Mouse (Mus musculus) kidney, postnatal 36 days (tissue): ENCODE results near the gene Sult5a1.
A peak's percentile ranks its signal among the peaks of the same experiment; 100 is the strongest.
"Not testable (repeated sequence)": the region's sequence is repeated elsewhere in the genome, so short reads cannot be mapped to it uniquely, and the experiment has no call there.

Experiments used
- DNase-seq, 2 experiments: peaks; one replicate each; pipeline ENCODE4 v3.0.0; 2021 to 2022; ENCODE audit warnings: mixed read lengths in 2 of 2

Sult5a1 gene

GRCm38 (mm10) chr8:123134149-123134713 lies 23.9 kb downstream of the Sult5a1 start:
- DNase-seq: no peak

GRCm38 (mm10) chr8:123132953-123133352 lies 25.2 kb downstream of the Sult5a1 start:
- DNase-seq: no peak

GRCm38 (mm10) chr8:123131041-123131440 lies 27.1 kb downstream of the Sult5a1 start:
- DNase-seq: peak in 1 of 2 experiments; percentile 15

GRCm38 (mm10) chr8:123126193-123126816 lies 31.8 kb downstream of the Sult5a1 start:
- DNase-seq: peak; percentile 63 to 87

- DNase-seq: no peak
These were observed 35.4 kb downstream of the Sult5a1 start for GRCm38 (mm10) chr8:123122670-123123069.

GRCm38 (mm10) chr8:123122059-123122458 lies 36.1 kb downstream of the Sult5a1 start:
- DNase-seq: no peak

GRCm38 (mm10) chr8:123117744-123118143 lies 40.4 kb downstream of the Sult5a1 start:
- no peak for DNase-seq

- peak in 1 of 2 experiments; percentile 46 for DNase-seq
These were observed 40.9 kb downstream of the Sult5a1 start, which contains the start of gene Cpne7 for GRCm38 (mm10) chr8:123117127-123117731. Cpne7 (plus strand) TSS chr8:123117374.

- DNase-seq: no peak
These were observed 43.5 kb downstream of the Sult5a1 start for GRCm38 (mm10) chr8:123114644-123115043.

- peak in 1 of 2 experiments; percentile 34 for DNase-seq
These were observed 44.1 kb downstream of the Sult5a1 start for GRCm38 (mm10) chr8:123113908-123114469.

- no peak for DNase-seq
These were observed 45.2 kb downstream of the Sult5a1 start for GRCm38 (mm10) chr8:123112892-123113291.

- DNase-seq: peak; percentile 34 to 82
These were observed 47.5 kb downstream of the Sult5a1 start for GRCm38 (mm10) chr8:123110649-123111048.

GRCm38 (mm10) chr8:123108953-123109352 lies 49.2 kb downstream of the Sult5a1 start:
- DNase-seq: no peak

- DNase-seq: no peak
These were observed 50.1 kb downstream of the Sult5a1 start for GRCm38 (mm10) chr8:123108010-123108409.

- peak in 1 of 2 experiments; percentile 55 for DNase-seq
These were observed 51.6 kb downstream of the Sult5a1 start for GRCm38 (mm10) chr8:123106531-123106930.

- DNase-seq: peak in 1 of 2 experiments; percentile 60
These were observed 52.4 kb downstream of the Sult5a1 start for GRCm38 (mm10) chr8:123105553-123106326.

- no peak for DNase-seq
These were observed 53.9 kb downstream of the Sult5a1 start for GRCm38 (mm10) chr8:123104046-123104767.

GRCm38 (mm10) chr8:123103285-123103684 lies 54.8 kb downstream of the Sult5a1 start:
- DNase-seq: no peak

GRCm38 (mm10) chr8:123102855-123103254 lies 55.3 kb downstream of the Sult5a1 start:
- not testable (repeated sequence) for DNase-seq

- DNase-seq: peak; percentile 98
These were observed 56.1 kb downstream of the Sult5a1 start, which contains the start of gene Rpl13 for GRCm38 (mm10) chr8:123101735-123102685. Rpl13 (plus strand) TSS chr8:123102350.

GRCm38 (mm10) chr8:123101244-123101643 lies 56.9 kb downstream of the Sult5a1 start:
- no peak for DNase-seq
